Mouse (Mus musculus) liver, adult 2 months (tissue): ENCODE data around the gene Il13ra1. TPM values are rescaled to one million over a fixed set of nuclear protein-coding genes. Genes with fewer than 3 reads are reported as not detected.
A peak's percentile ranks its signal among the peaks of the same experiment; 100 is the strongest.

Experiments
- DNase-seq: peaks from one replicate; pipeline ENCODE4 v3.0.0-alpha.2; 2011; ENCODE audit warnings: low read depth, low spot score; ENCODE audit errors: extremely low read depth
- H3K27ac ChIP-seq: fragments of 200-500 bp; replicated peaks from 2 replicates; pipeline ENCODE4 v1.5.1; 2012; ENCODE audit warnings: low read depth, mild to moderate bottlenecking, control low read depth, inconsistent platforms, low read length; ENCODE audit not compliant: insufficient read depth
- H3K27me3 ChIP-seq: fragments of 200-500 bp; 2 replicates; pipeline ENCODE4 v1.6.1; 2012; ENCODE audit warnings: mild to moderate bottlenecking, moderate library complexity, low read length, inconsistent platforms; ENCODE audit not compliant: control insufficient read depth, insufficient read depth
- H3K36me3 ChIP-seq: fragments of 200-500 bp; 2 replicates; pipeline ENCODE4 v1.6.1; 2012; ENCODE audit warnings: low read length, inconsistent platforms; ENCODE audit not compliant: control insufficient read depth, insufficient read depth
- H3K4me1 ChIP-seq: fragments of 200-500 bp; 2 replicates; pipeline ENCODE4 v1.6.1; 2011; ENCODE audit warnings: low read length; ENCODE audit not compliant: control insufficient read depth, insufficient read depth
- H3K4me3 ChIP-seq: fragments of 200-500 bp; 2 replicates; pipeline ENCODE4 v1.5.1; 2011; ENCODE audit warnings: low read depth, mild to moderate bottlenecking, control low read depth, low read length, moderate library complexity; ENCODE audit not compliant: insufficient read depth
- H3K79me2 ChIP-seq: fragments of 200-500 bp; 2 replicates; pipeline ENCODE4 v1.6.1; 2012; ENCODE audit warnings: inconsistent platforms, mild to moderate bottlenecking, low read length, moderate library complexity; ENCODE audit not compliant: control insufficient read depth, insufficient read depth
- H3K9ac ChIP-seq: fragments of 200-500 bp; 2 replicates; pipeline ENCODE4 v1.6.1; 2012; ENCODE audit warnings: low read depth, mild to moderate bottlenecking, control low read depth, inconsistent platforms, low read length
- CTCF ChIP-seq: fragments of 200-500 bp; IDR thresholded peaks from 2 replicates; pipeline ENCODE4 v1.5.1; 2011; ENCODE audit warnings: low read depth, low read length, control low read depth
- POLR2A ChIP-seq: fragments of 200-500 bp; IDR thresholded peaks from 2 replicates; pipeline ENCODE4 v1.6.1; 2011; ENCODE audit warnings: low read length, control low read depth; ENCODE audit not compliant: insufficient read depth; ENCODE audit errors: extremely low read depth
- WGBS: fragments of 180-500 bp; shearing (Covaris S2); methylation state at CpG from one replicate; pipeline ENCODE4 v1.1.7; 2018; 5-methylcytosine and 5-hydroxymethylcytosine counted together
- polyA plus RNA-seq: library from polyadenylated mRNA; depleted of rRNA; stranded (reverse); fragments of >200 nt; gene quantifications from 2 replicates; pipeline ENCODE4 v1.2.3, GENCODE M21; 2012
- total RNA-seq: library from RNA; depleted of rRNA; stranded (reverse); fragments of >200 nt; gene quantifications from 2 replicates; pipeline ENCODE4 v1.2.3, GENCODE M21; 2014

Gene Il13ra1
- total and polyA plus RNA-seq, 2 experiments: 7.3 to 44.3 TPM

- Histone ChIP-seq H3K27me3 (no peaks in the 10 kb centered on the region), H3K4me3 (no peak overlapping the region), H3K9ac (no peak overlapping the region), H3K36me3 (no peaks in the 10 kb centered on the region), H3K4me1 (0 out of 2 replicates have a peak, but pooled peaks cover 2% of the 10 kb centered on the region), H3K27ac (no peak overlapping the region), H3K79me2 (no peaks in the 10 kb centered on the region)
- TF ChIP-seq POLR2A: no peak
- DNase-seq: no peak
- WGBS: 95% methylated on average over 1 of the region's 1 CpGs
Measured at GRCm38 (mm10) chrX:36100883-36101282, 11.0 kb upstream of the Il13ra1 start.

GRCm38 (mm10) chrX:36101318-36101717, 10.6 kb upstream of the Il13ra1 start:
- WGBS: 76% methylated on average over 3 of the region's 3 CpGs
- DNase-seq: no peak
- no peak overlapping the region for H3K27ac ChIP-seq

GRCm38 (mm10) chrX:36108601-36109000, 3.3 kb upstream of the Il13ra1 start:
- Histone ChIP-seq H3K36me3 (no peaks in the 10 kb centered on the region), H3K9ac (no peak overlapping the region), H3K4me1 (peaks cover 4% of the 10 kb centered on the region; the same call in 1 of the 2 replicates), H3K27me3 (no peaks in the 10 kb centered on the region), H3K4me3 (no peak overlapping the region), H3K79me2 (no peaks in the 10 kb centered on the region), H3K27ac (no peak overlapping the region)
- no peak for DNase-seq
- 25% methylated on average over 3 of the region's 3 CpGs for WGBS
- TF ChIP-seq POLR2A: no peak
- no peak for TF ChIP-seq CTCF

More at GRCm38 (mm10) chrX:36101318-36101717, 10.6 kb upstream of the Il13ra1 start:
- no peaks in the 10 kb centered on the region for H3K27me3 ChIP-seq
- TF ChIP-seq POLR2A (no peak), CTCF (no peak)
- no peak overlapping the region for H3K9ac ChIP-seq
- H3K4me3 ChIP-seq: no peak overlapping the region
- H3K4me1 ChIP-seq: 0 out of 2 replicates have a peak, but pooled peaks cover 2% of the 10 kb centered on the region
- H3K79me2 ChIP-seq: no peaks in the 10 kb centered on the region
- H3K36me3 ChIP-seq: no peaks in the 10 kb centered on the region

GRCm38 (mm10) chrX:36112422-36112750, 476 bp downstream of the Il13ra1 start:
- no peaks in the 10 kb centered on the region for H3K36me3 ChIP-seq
- H3K4me3 ChIP-seq: peak overlapping the region; percentile 99
- DNase-seq: no peak
- H3K27me3 ChIP-seq: no peaks in the 10 kb centered on the region
- peaks cover 4% of the 10 kb centered on the region; the same call in 1 of the 2 replicates for H3K79me2 ChIP-seq
- peak overlapping the region; percentile 93 for H3K27ac ChIP-seq
- no peak for TF ChIP-seq CTCF
- no peak for TF ChIP-seq POLR2A
- H3K4me1 ChIP-seq: peaks cover 9% of the 10 kb centered on the region; the same call in 1 of the 2 replicates
- WGBS: under 1% methylated on average over 9 of the region's 9 CpGs
- H3K9ac ChIP-seq: peak overlapping the region; percentile 97

- H3K4me1 ChIP-seq: peaks cover 9% of the 10 kb centered on the region; the same call in 1 of the 2 replicates
- no peaks in the 10 kb centered on the region for H3K27me3 ChIP-seq
- 74% methylated on average over 4 of the region's 4 CpGs for WGBS
- H3K9ac ChIP-seq: no peak overlapping the region
- no peak overlapping the region for H3K4me3 ChIP-seq
- no peak for DNase-seq
- H3K36me3 ChIP-seq: no peaks in the 10 kb centered on the region
- peaks cover 7% of the 10 kb centered on the region; the same call in 1 of the 2 replicates for H3K79me2 ChIP-seq
- TF ChIP-seq POLR2A: no peak
- no peak for TF ChIP-seq CTCF
- H3K27ac ChIP-seq: no peak overlapping the region
Measured at GRCm38 (mm10) chrX:36115171-36115570, 3.3 kb downstream of the Il13ra1 start.

GRCm38 (mm10) chrX:36129037-36129770, 17.3 kb downstream of the Il13ra1 start:
- Histone ChIP-seq H3K36me3 (peaks cover 9% of the 10 kb centered on the region), H3K4me1 (peaks cover 4% of the 10 kb centered on the region; the same call in 1 of the 2 replicates), H3K9ac (no peak overlapping the region), H3K4me3 (no peak overlapping the region), H3K27ac (0 out of 2 replicates have a peak overlapping the region, but pooled peaks have one; percentile 17), H3K27me3 (no peaks in the 10 kb centered on the region), H3K79me2 (no peaks in the 10 kb centered on the region)
- 66% methylated on average over 11 of the region's 11 CpGs for WGBS
- TF ChIP-seq CTCF: no peak
- TF ChIP-seq POLR2A: no peak
- peak; percentile 23 for DNase-seq
